Mouse (Mus musculus) cerebellum, adult 2 months (tissue): ENCODE data around the gene Ttll10.

Experiments used
- CTCF ChIP-seq: fragments of 200-500 bp; IDR thresholded peaks from 2 replicates; pipeline ENCODE4 v1.5.1; 2011; ENCODE audit warnings: low read depth, mild to moderate bottlenecking, control low read depth, low read length, moderate library complexity, borderline replicate concordance; ENCODE audit not compliant: insufficient read depth
- POLR2A ChIP-seq: fragments of 200-500 bp; IDR thresholded peaks from 2 replicates; pipeline ENCODE4 v1.6.1; 2011; ENCODE audit warnings: low read length, control low read depth, borderline replicate concordance; ENCODE audit not compliant: insufficient read depth

GRCm38 (mm10) chr4:156093758-156094157 is 34.5 kb upstream of the Ttll10 start:
- no peak for TF ChIP-seq CTCF
- no peak for TF ChIP-seq POLR2A
